Mouse (Mus musculus): ENCODE measurements around the gene Aqp3. TPM values are rescaled to one million over a fixed set of nuclear protein-coding genes. Genes with fewer than 3 reads are reported as not detected.

The Aqp3 gene
- polyA plus RNA-seq (2012) = 3.0 and 4.8 TPM in 2 replicates

GRCm38 (mm10) chr4:41097871-41098576 is at the start of gene Aqp3:
Gene Aqp3, minus strand, starts transcription at chr4:41098183.
- TF ChIP-seq GATA1 (IDR thresholded peaks at IDR 0.05; ENCODE audit: low read length) (no peak), TAL1 (IDR thresholded peaks at IDR 0.05; ENCODE audit: low read length) (no peak)
- peaks cover 33% of the 10 kb centered on the region for H3K36me3 ChIP-seq (ENCODE audit: control insufficient read depth)
- H3K27me3 ChIP-seq (ENCODE audit: control insufficient read depth) = peaks cover 62% of the 10 kb centered on the region
- peaks cover 57% of the 10 kb centered on the region for H3K4me1 ChIP-seq (ENCODE audit: control insufficient read depth)
- H3K9me3 ChIP-seq (ENCODE audit: control insufficient read depth, low read length) = no peaks in the 10 kb centered on the region
- H3K4me3 ChIP-seq (replicated peaks) = peak within 1 kb of the TSS; percentile 76

GRCm38 (mm10) chr4:41142601-41143000 is 44.6 kb upstream of the Aqp3 start:
- Histone ChIP-seq H3K4me3 (replicated peaks) (no peak overlapping the region), H3K27me3 (ENCODE audit: control insufficient read depth) (no peaks in the 10 kb centered on the region), H3K36me3 (ENCODE audit: control insufficient read depth) (peaks cover 86% of the 10 kb centered on the region), H3K4me1 (ENCODE audit: control insufficient read depth) (peaks cover 42% of the 10 kb centered on the region), H3K9me3 (ENCODE audit: control insufficient read depth, low read length) (no peaks in the 10 kb centered on the region)
- TF ChIP-seq GATA1 (IDR thresholded peaks at IDR 0.05; ENCODE audit: low read length) (no peak), TAL1 (IDR thresholded peaks at IDR 0.05; ENCODE audit: low read length) (no peak)

- TF ChIP-seq GATA1 (IDR thresholded peaks at IDR 0.05; ENCODE audit: low read length) = no peak
- Histone ChIP-seq H3K36me3 (ENCODE audit: control insufficient read depth) (peaks cover 69% of the 10 kb centered on the region), H3K4me1 (ENCODE audit: control insufficient read depth) (peaks cover 50% of the 10 kb centered on the region), H3K9me3 (ENCODE audit: control insufficient read depth, low read length) (no peaks in the 10 kb centered on the region), H3K27me3 (ENCODE audit: control insufficient read depth) (no peaks in the 10 kb centered on the region), H3K4me3 (replicated peaks) (no peak overlapping the region)
Observed at GRCm38 (mm10) chr4:41140174-41140875, 42.3 kb upstream of the Aqp3 start.

GRCm38 (mm10) chr4:41136811-41137210 is 38.8 kb upstream of the Aqp3 start:
- TF ChIP-seq GATA1 (IDR thresholded peaks at IDR 0.05; ENCODE audit: low read length) = no peak
- no peak for TF ChIP-seq TAL1 (IDR thresholded peaks at IDR 0.05; ENCODE audit: low read length)
- peak overlapping the region; percentile 96 for H3K4me3 ChIP-seq (replicated peaks)
- no peaks in the 10 kb centered on the region for H3K27me3 ChIP-seq (ENCODE audit: control insufficient read depth)
- no peaks in the 10 kb centered on the region for H3K9me3 ChIP-seq (ENCODE audit: control insufficient read depth, low read length)
- peaks cover 72% of the 10 kb centered on the region for H3K4me1 ChIP-seq (ENCODE audit: control insufficient read depth)
- H3K36me3 ChIP-seq (ENCODE audit: control insufficient read depth) = peaks cover 38% of the 10 kb centered on the region

GRCm38 (mm10) chr4:41136454-41136805 is 38.4 kb upstream of the Aqp3 start:
- no peaks in the 10 kb centered on the region for H3K27me3 ChIP-seq (ENCODE audit: control insufficient read depth)
- TF ChIP-seq TAL1 (IDR thresholded peaks at IDR 0.05; ENCODE audit: low read length) = no peak
- no peak for TF ChIP-seq GATA1 (IDR thresholded peaks at IDR 0.05; ENCODE audit: low read length)
- H3K4me1 ChIP-seq (ENCODE audit: control insufficient read depth) = peaks cover 75% of the 10 kb centered on the region

GRCm38 (mm10) chr4:41135711-41136453 is 37.9 kb upstream of the Aqp3 start, which contains the start of gene Ube2r2:
Gene Ube2r2, plus strand, starts transcription at chr4:41135743.
- H3K9me3 ChIP-seq (ENCODE audit: control insufficient read depth, low read length) = no peaks in the 10 kb centered on the region
- no peaks in the 10 kb centered on the region for H3K27me3 ChIP-seq (ENCODE audit: control insufficient read depth)
- H3K36me3 ChIP-seq (ENCODE audit: control insufficient read depth) = peaks cover 30% of the 10 kb centered on the region
- peak within 1 kb of the TSS; percentile 96 for H3K4me3 ChIP-seq (replicated peaks)
- TF ChIP-seq GATA1 (IDR thresholded peaks at IDR 0.05; ENCODE audit: low read length) (no peak), TAL1 (IDR thresholded peaks at IDR 0.05; ENCODE audit: low read length) (no peak)
- H3K4me1 ChIP-seq (ENCODE audit: control insufficient read depth) = peaks cover 77% of the 10 kb centered on the region

More at GRCm38 (mm10) chr4:41136454-41136805, 38.4 kb upstream of the Aqp3 start:
- Histone ChIP-seq H3K4me3 (replicated peaks) (peak overlapping the region; percentile 96), H3K9me3 (ENCODE audit: control insufficient read depth, low read length) (no peaks in the 10 kb centered on the region), H3K36me3 (ENCODE audit: control insufficient read depth) (peaks cover 36% of the 10 kb centered on the region)

GRCm38 (mm10) chr4:41134935-41135710 is 37.1 kb upstream of the Aqp3 start:
- no peak for TF ChIP-seq GATA1 (IDR thresholded peaks at IDR 0.05; ENCODE audit: low read length)
- no peak for TF ChIP-seq TAL1 (IDR thresholded peaks at IDR 0.05; ENCODE audit: low read length)
- H3K27me3 ChIP-seq (ENCODE audit: control insufficient read depth) = no peaks in the 10 kb centered on the region
- H3K4me3 ChIP-seq (replicated peaks) = peak overlapping the region; percentile 96
- H3K9me3 ChIP-seq (ENCODE audit: control insufficient read depth, low read length) = no peaks in the 10 kb centered on the region
- H3K36me3 ChIP-seq (ENCODE audit: control insufficient read depth) = peaks cover 23% of the 10 kb centered on the region
- H3K4me1 ChIP-seq (ENCODE audit: control insufficient read depth) = peaks cover 79% of the 10 kb centered on the region

GRCm38 (mm10) chr4:41133529-41134291 is 35.7 kb upstream of the Aqp3 start:
- no peaks in the 10 kb centered on the region for H3K27me3 ChIP-seq (ENCODE audit: control insufficient read depth)
- H3K36me3 ChIP-seq (ENCODE audit: control insufficient read depth) = peaks cover 10% of the 10 kb centered on the region
- peaks cover 87% of the 10 kb centered on the region for H3K4me1 ChIP-seq (ENCODE audit: control insufficient read depth)
- H3K9me3 ChIP-seq (ENCODE audit: control insufficient read depth, low read length) = no peaks in the 10 kb centered on the region
- H3K4me3 ChIP-seq (replicated peaks) = peak overlapping the region; percentile 96
- TF ChIP-seq GATA1 (IDR thresholded peaks at IDR 0.05; ENCODE audit: low read length) (peak; percentile 71), TAL1 (IDR thresholded peaks at IDR 0.05; ENCODE audit: low read length) (peak; percentile 76)
